Mouse (Mus musculus): ENCODE results near the gene Gm7714. TPM values are rescaled to one million over a fixed set of nuclear protein-coding genes. Genes with fewer than 3 reads are reported as not detected.
"Not testable (repeated sequence)": the region's sequence is repeated elsewhere in the genome, so short reads cannot be mapped to it uniquely, and the experiment has no call there.

Gm7714 gene
- polyA plus RNA-seq (2016; fragmentation: Nextera tagmentation; extraction: Ambion mirVana), result not detected in 2 replicates

GRCm38 (mm10) chr5:88268619-88269018 lies at the start of gene Gm7714:
Gene Gm7714, plus strand, starts transcription at chr5:88268919.
- WGBS, result 84% methylated on average over 1 of the region's 1 CpGs

GRCm38 (mm10) chr5:88256475-88256874 lies 12.2 kb upstream of the Gm7714 start:
- Histone ChIP-seq H3K36me3 (replicated peaks) (no peaks in the 10 kb centered on the region), H3K27me3 (replicated peaks; ENCODE audit: low read depth, poor library complexity, severe bottlenecking) (no peaks in the 10 kb centered on the region), H3K9me3 (no peaks in the 10 kb centered on the region), H3K27ac (replicated peaks) (no peak overlapping the region), H3K4me3 (no peak overlapping the region), H3K4me1 (no peaks in the 10 kb centered on the region)
- DNase-seq (ENCODE audit: low spot score), result no peak
- WGBS, result 90% methylated on average over 1 of the region's 1 CpGs

More at GRCm38 (mm10) chr5:88268619-88269018, at the start of gene Gm7714:
- Histone ChIP-seq H3K4me3 (no peak within 1 kb of the TSS), H3K9me3 (no peaks in the 10 kb centered on the region), H3K27me3 (replicated peaks; ENCODE audit: low read depth, poor library complexity, severe bottlenecking) (no peaks in the 10 kb centered on the region), H3K27ac (replicated peaks) (no peak within 1 kb of the TSS), H3K4me1 (no peaks in the 10 kb centered on the region), H3K36me3 (replicated peaks) (no peaks in the 10 kb centered on the region)
- DNase-seq (ENCODE audit: low spot score), result no peak

DNA sequence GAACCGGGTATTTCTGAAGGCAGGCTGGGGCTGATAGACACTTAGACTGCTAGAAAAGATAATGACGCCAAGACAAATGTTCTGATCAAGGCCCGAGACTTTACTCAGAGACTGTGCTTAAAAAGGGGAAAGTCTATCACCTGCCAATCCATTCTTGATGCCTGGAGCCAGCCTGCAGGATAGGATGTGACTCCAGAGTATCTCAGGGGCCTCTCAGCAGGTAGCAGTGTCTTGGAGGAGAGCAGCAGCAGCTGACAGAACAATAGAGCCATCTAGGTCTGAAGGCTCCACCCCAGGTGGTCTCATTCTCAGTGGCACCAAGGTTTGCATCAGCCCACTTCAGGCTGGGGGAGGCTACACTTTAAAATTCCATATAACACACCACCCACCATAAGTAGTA lies 42.6 kb downstream of the Gm7714 start:
- H3K27me3 ChIP-seq (replicated peaks; ENCODE audit: low read depth, poor library complexity, severe bottlenecking); H3K4me3 ChIP-seq; H3K27ac ChIP-seq (replicated peaks); H3K4me1 ChIP-seq; H3K36me3 ChIP-seq (replicated peaks); DNase-seq (ENCODE audit: low spot score); H3K9me3 ChIP-seq: not testable (repeated sequence)
- 68% methylated on average over 3 of the region's 3 CpGs for WGBS

- WGBS, result 91% methylated on average over 1 of the region's 1 CpGs
- H3K36me3 ChIP-seq (replicated peaks), result no peaks in the 10 kb centered on the region
- H3K27me3 ChIP-seq (replicated peaks; ENCODE audit: low read depth, poor library complexity, severe bottlenecking), result no peaks in the 10 kb centered on the region
- no peaks in the 10 kb centered on the region for H3K9me3 ChIP-seq
- DNase-seq (ENCODE audit: low spot score), result no peak
- no peak within 1 kb of the TSS for H3K4me3 ChIP-seq
- no peak within 1 kb of the TSS for H3K27ac ChIP-seq (replicated peaks)
- no peaks in the 10 kb centered on the region for H3K4me1 ChIP-seq
Observed at GRCm38 (mm10) chr5:88317012-88317411, 48.3 kb downstream of the Gm7714 start, which contains the start of gene Prol1. Gene Prol1, plus strand, starts transcription at chr5:88317312.

Other genes starting within 250 kb of the Gm7714 start
- gene Smr2, start 182.4 kb upstream of the Gm7714 start, polyA plus RNA-seq (2016; fragmentation: Nextera tagmentation; extraction: Ambion mirVana), result not detected in 2 replicates
- not detected in 2 replicates for gene Gm11116, start 157.4 kb upstream of the Gm7714 start, polyA plus RNA-seq (2016; fragmentation: Nextera tagmentation; extraction: Ambion mirVana)
- gene Gm11115, start 114.8 kb upstream of the Gm7714 start, polyA plus RNA-seq (2016; fragmentation: Nextera tagmentation; extraction: Ambion mirVana), result not detected in 2 replicates
- not detected in 2 replicates for gene Prol1, start 48.4 kb downstream of the Gm7714 start, polyA plus RNA-seq (2016; fragmentation: Nextera tagmentation; extraction: Ambion mirVana)
- gene Amtn, start 107.2 kb downstream of the Gm7714 start, polyA plus RNA-seq (2016; fragmentation: Nextera tagmentation; extraction: Ambion mirVana), result not detected in 2 replicates
- not detected in 2 replicates for gene Ambn, start 187.1 kb downstream of the Gm7714 start, polyA plus RNA-seq (2016; fragmentation: Nextera tagmentation; extraction: Ambion mirVana)
- gene Enam, start 219.1 kb downstream of the Gm7714 start, polyA plus RNA-seq (2016; fragmentation: Nextera tagmentation; extraction: Ambion mirVana), result not detected in 2 replicates